Mouse (Mus musculus) splenic B cell, adult 2 months (primary cell): Measurements from ENCODE around the gene Cend1.

ENCODE experiments used
- DNase-seq: peaks from one replicate; pipeline ENCODE4 v3.0.0-alpha.2; 2011; ENCODE audit warnings: low read depth, low spot score
- H3K27me3 ChIP-seq: 2 replicates; pipeline ENCODE4 v1.6.1; 2012; ENCODE audit warnings: mild to moderate bottlenecking, low read length, moderate library complexity, mixed read lengths; ENCODE audit not compliant: control insufficient read depth, poor library complexity, insufficient read depth, severe bottlenecking
- H3K36me3 ChIP-seq: 2 replicates; pipeline ENCODE4 v1.6.1; 2012; ENCODE audit warnings: mild to moderate bottlenecking, low read length, moderate library complexity, mixed read lengths; ENCODE audit not compliant: control insufficient read depth, poor library complexity, insufficient read depth, severe bottlenecking

Gene Cend1

GRCm38 (mm10) chr7:141468522-141469211, 39.4 kb upstream of the Cend1 start:
- Histone ChIP-seq H3K27me3 (no peaks in the 10 kb centered on the region), H3K36me3 (peaks cover 1% of the 10 kb centered on the region)
- DNase-seq, result peak; percentile 82

- H3K36me3 ChIP-seq, result peaks cover 1% of the 10 kb centered on the region
- H3K27me3 ChIP-seq, result no peaks in the 10 kb centered on the region
- DNase-seq, result no peak
Observed at GRCm38 (mm10) chr7:141468164-141468521, 38.9 kb upstream of the Cend1 start.

GRCm38 (mm10) chr7:141467230-141468030, 38.1 kb upstream of the Cend1 start, which contains the start of gene Cd151:
TSS of gene Cd151 (plus strand) at chr7:141467392.
- no peaks in the 10 kb centered on the region for H3K27me3 ChIP-seq
- H3K36me3 ChIP-seq, result peaks cover 1% of the 10 kb centered on the region
- DNase-seq, result peak; percentile 78

- Histone ChIP-seq H3K27me3 (no peaks in the 10 kb centered on the region), H3K36me3 (peaks cover 1% of the 10 kb centered on the region)
- DNase-seq, result no peak
Observed at GRCm38 (mm10) chr7:141466607-141467148, 37.4 kb upstream of the Cend1 start.

- DNase-seq, result no peak
- no peaks in the 10 kb centered on the region for H3K27me3 ChIP-seq
- H3K36me3 ChIP-seq, result peaks cover 1% of the 10 kb centered on the region
Observed at GRCm38 (mm10) chr7:141466045-141466394, 36.7 kb upstream of the Cend1 start.

- Histone ChIP-seq H3K36me3 (peaks cover under 1% of the 10 kb centered on the region), H3K27me3 (no peaks in the 10 kb centered on the region)
- DNase-seq, result no peak
Observed at GRCm38 (mm10) chr7:141465388-141466044, 36.2 kb upstream of the Cend1 start.

GRCm38 (mm10) chr7:141464603-141465201, 35.4 kb upstream of the Cend1 start:
- DNase-seq, result no peak
- Histone ChIP-seq H3K36me3 (peaks cover 2% of the 10 kb centered on the region; the same call in 1 of the 2 replicates), H3K27me3 (no peaks in the 10 kb centered on the region)

GRCm38 (mm10) chr7:141463824-141464602, 34.7 kb upstream of the Cend1 start:
- no peak for DNase-seq
- Histone ChIP-seq H3K36me3 (peaks cover 5% of the 10 kb centered on the region), H3K27me3 (no peaks in the 10 kb centered on the region)

GRCm38 (mm10) chr7:141462333-141462821, 33.1 kb upstream of the Cend1 start:
- Histone ChIP-seq H3K27me3 (no peaks in the 10 kb centered on the region), H3K36me3 (peaks cover 10% of the 10 kb centered on the region)
- DNase-seq, result no peak

- Histone ChIP-seq H3K36me3 (peaks cover 10% of the 10 kb centered on the region), H3K27me3 (no peaks in the 10 kb centered on the region)
- no peak for DNase-seq
Observed at GRCm38 (mm10) chr7:141461521-141462332, 32.4 kb upstream of the Cend1 start.

- DNase-seq, result no peak
- Histone ChIP-seq H3K36me3 (peaks cover 10% of the 10 kb centered on the region), H3K27me3 (no peaks in the 10 kb centered on the region)
Observed at GRCm38 (mm10) chr7:141460391-141461113, 31.3 kb upstream of the Cend1 start, which contains the start of gene Cracr2b. TSS of gene Cracr2b (plus strand) at chr7:141461094.

GRCm38 (mm10) chr7:141460001-141460390, 30.7 kb upstream of the Cend1 start:
- H3K27me3 ChIP-seq, result no peaks in the 10 kb centered on the region
- DNase-seq, result no peak
- H3K36me3 ChIP-seq, result peaks cover 10% of the 10 kb centered on the region

GRCm38 (mm10) chr7:141459301-141459711, 30.0 kb upstream of the Cend1 start:
- Histone ChIP-seq H3K27me3 (no peaks in the 10 kb centered on the region), H3K36me3 (peaks cover 10% of the 10 kb centered on the region)
- DNase-seq, result no peak
